Mouse (Mus musculus): ENCODE data around the gene Mrpl2.

Mrpl2 gene

DNA sequence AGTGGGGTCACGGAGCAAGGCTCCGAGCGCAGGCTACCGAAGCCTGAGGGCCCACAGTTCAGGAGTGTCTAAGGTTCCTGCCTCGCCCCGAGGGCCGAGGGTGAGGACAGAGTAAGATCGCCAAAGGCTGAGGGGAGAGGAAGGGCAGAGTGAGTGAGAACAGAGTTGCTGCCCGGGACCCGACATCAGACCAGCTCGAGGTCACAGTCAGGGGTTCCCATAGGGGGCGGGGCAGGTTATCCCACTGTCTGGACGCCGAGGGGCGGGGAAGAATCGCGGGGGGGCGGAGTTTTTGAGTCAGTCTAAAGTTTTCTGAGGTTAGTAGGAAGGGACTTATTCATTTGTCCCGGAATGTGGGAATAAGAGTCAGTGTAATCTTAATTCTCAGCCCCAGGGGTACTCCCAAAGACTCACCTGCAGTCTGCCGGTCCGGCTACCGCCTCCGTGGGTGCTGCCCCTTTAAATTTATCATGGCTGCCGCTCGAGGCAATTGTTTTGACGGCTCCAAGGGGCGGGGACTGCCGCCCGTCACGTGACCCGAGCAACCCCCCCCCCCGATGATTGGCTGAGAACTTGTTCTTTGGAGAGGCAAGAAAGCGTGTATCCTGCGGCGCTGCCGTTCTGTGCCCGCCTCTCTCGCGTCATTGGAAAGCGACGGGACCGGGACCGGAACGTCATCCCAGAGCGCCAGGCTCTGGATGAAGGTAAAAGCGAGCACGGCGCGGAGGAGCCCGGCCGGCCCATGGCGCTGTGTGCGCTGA is at the start of gene Mrpl2, which contains the start of gene Klc4:
Gene Mrpl2, plus strand, starts transcription at position 669 of the 761 bp plus-strand sequence.
Gene Klc4, minus strand, starts transcription at position 462 of the 761 bp plus-strand sequence.
- DNase-seq (ENCODE audit: low read depth, low spot score): peak; percentile 100

DNA sequence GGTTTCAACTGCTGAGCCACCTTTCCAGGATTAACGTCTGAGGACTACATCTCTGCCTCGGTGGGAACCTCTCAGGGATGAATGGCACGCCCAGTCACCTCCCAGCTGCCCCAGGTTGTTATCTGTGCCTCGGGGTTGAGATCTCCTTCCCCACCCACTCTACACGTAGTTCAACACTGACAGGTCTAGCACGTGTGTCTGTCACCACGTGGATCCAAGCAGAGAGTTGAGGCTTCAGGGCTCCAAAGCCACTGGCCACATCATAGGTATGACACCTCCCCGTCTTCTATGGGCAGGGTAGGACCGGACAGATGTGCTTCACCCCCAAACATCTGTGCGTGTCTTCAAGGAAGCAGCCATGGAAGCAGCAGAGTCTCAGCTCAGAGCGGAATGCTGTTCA is 48.1 kb upstream of the Mrpl2 start:
- no peak for DNase-seq (ENCODE audit: low read depth, low spot score)

- no peak for DNase-seq (ENCODE audit: low read depth, low spot score)
Observed at GRCm38 (mm10) chr17:46598963-46599362, 47.1 kb upstream of the Mrpl2 start.

GRCm38 (mm10) chr17:46600569-46600968 is 45.5 kb upstream of the Mrpl2 start:
- DNase-seq (ENCODE audit: low read depth, low spot score): peak; percentile 31

GRCm38 (mm10) chr17:46602212-46602611 is 43.8 kb upstream of the Mrpl2 start:
- no peak for DNase-seq (ENCODE audit: low read depth, low spot score)

- DNase-seq (ENCODE audit: low read depth, low spot score): no peak
Observed at GRCm38 (mm10) chr17:46603229-46603628, 42.8 kb upstream of the Mrpl2 start.

- DNase-seq (ENCODE audit: low read depth, low spot score): no peak
Observed at GRCm38 (mm10) chr17:46605126-46605525, 40.9 kb upstream of the Mrpl2 start.

- DNase-seq (ENCODE audit: low read depth, low spot score): no peak
Observed at GRCm38 (mm10) chr17:46605987-46606386, 40.0 kb upstream of the Mrpl2 start.

- no peak for DNase-seq (ENCODE audit: low read depth, low spot score)
Observed at GRCm38 (mm10) chr17:46609721-46610514, 36.1 kb upstream of the Mrpl2 start.

DNA sequence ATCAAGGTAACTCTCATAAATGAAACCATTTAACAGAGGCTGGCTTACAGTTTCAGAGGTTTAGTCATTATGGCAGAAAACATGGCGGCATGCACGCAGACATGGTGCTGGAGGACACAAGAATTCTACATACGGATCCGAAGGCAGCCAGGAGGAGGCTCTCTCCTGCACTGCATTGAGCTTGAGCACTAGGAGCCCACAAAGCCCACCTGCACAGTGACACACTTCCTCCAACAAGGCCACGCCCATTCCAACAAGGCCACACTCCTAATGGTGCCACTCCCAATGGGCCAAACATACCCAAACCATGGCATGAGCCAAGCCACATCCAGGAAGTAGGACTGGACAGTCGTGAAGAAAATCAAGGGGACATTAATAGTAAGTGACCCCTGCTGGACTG is 34.7 kb upstream of the Mrpl2 start:
- DNase-seq (ENCODE audit: low read depth, low spot score): no peak

DNA sequence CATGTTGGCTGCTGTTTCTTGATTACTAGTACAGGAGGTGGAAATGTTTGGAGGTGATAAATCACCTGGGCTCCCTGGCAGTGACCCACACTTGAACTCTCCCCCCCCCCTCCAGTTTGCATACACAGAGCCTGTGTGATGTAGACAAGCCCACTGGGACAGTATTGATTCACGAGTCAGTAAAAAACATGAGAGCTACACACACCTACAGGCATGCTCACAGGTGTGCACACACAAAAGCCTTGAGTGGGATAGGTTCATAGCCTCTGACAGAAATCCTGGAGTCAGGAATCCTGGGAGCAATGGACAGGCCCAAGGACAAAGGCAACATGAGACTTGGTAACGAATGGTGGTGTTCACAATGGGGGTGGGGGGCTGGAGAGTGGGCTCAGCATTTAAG is 33.8 kb upstream of the Mrpl2 start:
- DNase-seq (ENCODE audit: low read depth, low spot score): no peak

DNA sequence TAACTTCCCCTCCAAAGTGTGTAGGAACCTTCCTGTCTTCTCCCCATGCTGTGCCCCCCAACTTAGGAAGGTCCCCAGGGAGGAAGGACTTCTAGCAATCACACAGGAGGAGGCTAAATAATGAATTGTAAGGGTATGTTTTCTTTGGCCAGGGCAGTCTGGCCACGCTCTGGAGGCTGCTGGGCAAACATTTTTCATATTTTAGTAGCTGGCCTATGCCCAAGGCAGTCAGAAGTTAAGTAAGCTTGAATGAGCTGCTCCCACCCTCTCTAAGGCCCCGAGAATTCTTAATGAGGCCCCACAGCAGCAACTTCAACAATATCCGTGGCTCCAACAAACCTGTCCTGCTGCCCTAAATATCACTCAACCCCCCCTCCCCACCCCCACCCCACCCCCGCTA is 33.2 kb upstream of the Mrpl2 start:
- no peak for DNase-seq (ENCODE audit: low read depth, low spot score)

DNA sequence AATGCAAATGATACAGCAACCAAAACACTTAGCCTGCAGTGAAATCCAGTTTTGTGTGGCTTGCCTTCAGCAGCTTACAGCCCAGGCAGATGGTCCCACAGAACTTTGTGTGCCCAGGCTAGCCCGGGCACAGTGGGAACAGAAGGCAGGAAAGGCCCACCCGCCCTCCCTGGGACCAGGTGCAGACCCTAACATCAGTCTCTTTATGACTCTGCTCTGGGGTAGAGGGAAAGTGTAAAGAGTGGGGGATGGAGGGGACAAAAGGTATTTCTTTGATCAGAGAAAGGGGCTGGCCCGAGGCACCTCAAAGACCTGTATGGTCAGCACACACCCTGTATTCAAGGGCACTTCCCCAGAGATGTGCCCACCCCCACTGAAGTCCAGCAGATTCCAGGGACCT is 32.8 kb upstream of the Mrpl2 start:
- no peak for DNase-seq (ENCODE audit: low read depth, low spot score)

DNA sequence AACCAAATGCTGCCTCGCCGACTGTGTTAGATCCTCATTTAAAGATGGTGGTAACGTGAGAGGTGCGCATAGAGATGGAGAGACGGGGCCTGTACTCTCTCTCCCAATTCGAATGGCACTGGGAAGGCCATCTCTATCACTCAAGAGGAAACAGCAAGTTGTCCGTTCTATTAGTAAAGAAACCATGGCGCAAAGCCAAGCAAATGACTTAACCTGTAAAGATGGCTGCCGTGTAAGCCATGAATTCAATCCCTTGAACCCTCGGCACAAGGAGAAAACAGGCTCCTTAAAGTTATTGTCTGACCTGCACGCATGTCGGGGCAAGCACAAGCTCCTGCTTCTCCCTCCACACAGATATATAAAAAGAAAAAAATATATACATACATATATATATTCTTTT is 28.2 kb upstream of the Mrpl2 start:
- DNase-seq (ENCODE audit: low read depth, low spot score): no peak

- no peak for DNase-seq (ENCODE audit: low read depth, low spot score)
Observed at GRCm38 (mm10) chr17:46618394-46618768, 27.6 kb upstream of the Mrpl2 start.

GRCm38 (mm10) chr17:46618769-46619682 is 27.0 kb upstream of the Mrpl2 start:
- no peak for DNase-seq (ENCODE audit: low read depth, low spot score)

GRCm38 (mm10) chr17:46619683-46620357 is 26.2 kb upstream of the Mrpl2 start:
- DNase-seq (ENCODE audit: low read depth, low spot score): no peak

- DNase-seq (ENCODE audit: low read depth, low spot score): no peak
Observed at GRCm38 (mm10) chr17:46621324-46621723, 24.7 kb upstream of the Mrpl2 start.

DNA sequence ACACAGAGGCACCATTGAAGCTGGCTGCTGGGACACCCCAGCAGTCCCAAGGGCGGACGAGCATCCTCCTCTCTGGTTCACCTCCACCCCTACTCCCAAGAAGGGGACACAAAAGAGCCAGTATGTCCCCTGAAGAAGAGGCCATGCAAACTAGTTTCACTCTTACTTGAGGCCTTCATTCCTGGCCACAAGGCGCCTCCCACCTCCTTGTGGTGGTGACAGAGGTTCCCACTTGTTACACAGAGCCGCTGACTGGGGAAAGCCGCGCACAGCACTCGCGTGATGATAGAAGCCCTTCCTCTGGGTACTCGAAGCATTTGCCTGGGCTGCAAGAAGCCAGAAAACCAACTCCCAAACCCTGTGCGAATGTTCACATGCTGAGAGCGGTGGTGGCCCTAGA is 23.8 kb upstream of the Mrpl2 start:
- no peak for DNase-seq (ENCODE audit: low read depth, low spot score)

GRCm38 (mm10) chr17:46623819-46624557 is 22.0 kb upstream of the Mrpl2 start:
- no peak for DNase-seq (ENCODE audit: low read depth, low spot score)

DNA sequence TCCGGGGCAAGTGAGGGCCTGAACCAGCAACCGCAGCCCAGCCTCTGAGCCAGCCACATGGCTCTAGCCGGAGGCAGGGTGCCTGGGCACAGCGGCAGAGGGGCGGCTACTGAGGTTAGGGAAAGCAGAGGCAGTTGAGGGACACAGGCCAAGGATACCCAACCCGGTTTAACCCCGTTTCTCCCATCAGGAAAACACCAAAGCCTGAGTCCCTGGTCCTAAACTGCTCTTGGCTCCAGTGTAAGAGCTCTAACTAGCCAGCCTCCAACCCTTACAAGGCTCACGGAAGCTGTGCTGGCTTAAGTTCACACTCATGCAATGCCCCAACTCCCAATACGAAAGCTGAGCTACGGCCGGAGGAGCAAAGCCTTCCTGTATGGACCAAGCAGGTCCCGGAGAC is 21.4 kb upstream of the Mrpl2 start:
- DNase-seq (ENCODE audit: low read depth, low spot score): no peak
